Mouse (Mus musculus) limb, embryonic 15.5 days (tissue): ENCODE measurements around the gene Plce1. TPM values are rescaled to one million over a fixed set of nuclear protein-coding genes. Genes with fewer than 3 reads are reported as not detected.
"Not testable (repeated sequence)": the region's sequence is repeated elsewhere in the genome, so short reads cannot be mapped to it uniquely, and the experiment has no call there.

Experiments used
- ATAC-seq: fragments of 200-750 bp; cut with Nextera tagmentation; 2 replicates; pipeline ENCODE4 v1.8.0; 2017; ENCODE audit warnings: low read depth, moderate TSS enrichment; ENCODE audit not compliant: insufficient number of reproducible peaks, low FRiP score, low TSS enrichment
- H3K27ac ChIP-seq: fragments of 300-500 bp; sonication (generic); 2 replicates; pipeline ENCODE4 v1.5.1; 2015; ENCODE audit warnings: moderate library complexity, mild to moderate bottlenecking, inconsistent platforms
- H3K27me3 ChIP-seq: fragments of 300-500 bp; sonication (generic); 2 replicates; pipeline ENCODE4 v1.6.1; 2015; ENCODE audit warnings: inconsistent platforms
- H3K36me3 ChIP-seq: fragments of 300-500 bp; sonication (generic); 2 replicates; pipeline ENCODE4 v1.6.1; 2015; ENCODE audit warnings: inconsistent platforms
- H3K4me1 ChIP-seq: fragments of 300-500 bp; sonication (generic); 2 replicates; pipeline ENCODE4 v1.6.1; 2015; ENCODE audit warnings: inconsistent platforms
- H3K4me2 ChIP-seq: fragments of 300-500 bp; sonication (generic); 2 replicates; pipeline ENCODE4 v1.6.1; 2015; ENCODE audit warnings: mild to moderate bottlenecking, inconsistent platforms
- H3K4me3 ChIP-seq: fragments of 300-500 bp; sonication (generic); 2 replicates; pipeline ENCODE4 v1.5.1; 2015; ENCODE audit warnings: mild to moderate bottlenecking, inconsistent platforms
- H3K9ac ChIP-seq: fragments of 300-500 bp; sonication (generic); 2 replicates; pipeline ENCODE4 v1.6.1; 2015; ENCODE audit warnings: inconsistent platforms
- H3K9me3 ChIP-seq: fragments of 300-500 bp; sonication (generic); 2 replicates; pipeline ENCODE4 v1.6.1; 2016; ENCODE audit warnings: inconsistent platforms
- WGBS: fragments of 180-500 bp; shearing (Covaris S2); methylation state at CpG from one replicate; pipeline ENCODE4 v1.1.7; 2015; 5-methylcytosine and 5-hydroxymethylcytosine counted together
- polyA plus RNA-seq: library from polyadenylated mRNA; unstranded; fragments of >200 nt; fragmentation: Nextera tagmentation; extraction: Ambion mirVana; gene quantifications from 2 replicates; pipeline ENCODE4 v1.2.1, GENCODE M21; 2015

The Plce1 gene
- polyA plus RNA-seq, 1 experiment from 2014 or later = 8.2 TPM

DNA sequence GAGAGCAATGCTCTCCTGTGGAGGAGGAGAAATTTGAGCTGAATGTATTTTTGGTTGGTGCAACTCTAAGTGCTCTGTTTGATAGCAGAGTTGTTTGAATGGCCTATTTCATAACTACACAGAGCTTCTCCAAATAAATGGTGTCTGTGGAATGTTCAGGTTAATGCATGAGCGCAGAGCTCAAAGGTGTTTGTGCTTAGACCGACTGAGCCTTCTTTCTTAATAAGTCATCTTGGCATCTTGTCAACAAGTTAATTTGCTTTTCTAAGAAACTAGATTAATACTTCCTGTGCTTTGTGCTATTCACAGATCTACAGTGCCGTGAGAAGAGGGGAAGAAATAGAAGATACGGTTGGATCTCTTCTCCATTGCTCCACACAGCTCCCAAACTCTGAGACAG, 139.2 kb downstream of the Plce1 start:
- 71% methylated on average over 4 of the region's 4 CpGs for WGBS
- ATAC-seq = no peak
- H3K4me1 ChIP-seq = no peaks in the 10 kb centered on the region

DNA sequence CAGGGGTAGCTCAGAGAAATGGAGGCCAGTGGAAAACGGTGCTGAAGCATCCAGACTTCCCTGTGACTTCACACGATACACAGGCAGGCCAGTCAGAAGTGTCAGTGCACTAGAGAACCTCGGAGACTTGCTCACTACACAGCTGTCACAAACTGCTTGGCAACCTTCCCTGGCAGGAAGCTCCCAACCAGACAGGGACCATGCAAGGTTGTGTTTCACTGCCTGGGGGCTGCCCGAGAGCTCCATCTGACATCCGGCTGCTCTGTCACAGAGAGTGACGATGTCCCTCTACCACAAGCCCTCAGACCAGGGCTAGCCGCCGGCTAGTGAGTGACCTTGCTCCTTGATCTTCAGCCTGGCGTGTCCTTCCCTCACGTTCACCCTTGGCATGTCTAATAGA, 140.6 kb downstream of the Plce1 start:
- Histone ChIP-seq H3K4me1 (no peaks in the 10 kb centered on the region), H3K9me3 (no peaks in the 10 kb centered on the region), H3K4me2 (no peak overlapping the region), H3K27me3 (no peaks in the 10 kb centered on the region), H3K36me3 (no peaks in the 10 kb centered on the region), H3K27ac (no peak overlapping the region), H3K4me3 (no peak overlapping the region), H3K9ac (no peak overlapping the region)
- WGBS = 79% methylated on average over 10 of the region's 10 CpGs
- no peak for ATAC-seq

More for the DNA sequence above, 139.2 kb downstream of the Plce1 start:
- Histone ChIP-seq H3K36me3 (no peaks in the 10 kb centered on the region), H3K4me2 (no peak overlapping the region), H3K9me3 (no peaks in the 10 kb centered on the region), H3K4me3 (no peak overlapping the region), H3K27me3 (no peaks in the 10 kb centered on the region), H3K9ac (no peak overlapping the region), H3K27ac (no peak overlapping the region)

DNA sequence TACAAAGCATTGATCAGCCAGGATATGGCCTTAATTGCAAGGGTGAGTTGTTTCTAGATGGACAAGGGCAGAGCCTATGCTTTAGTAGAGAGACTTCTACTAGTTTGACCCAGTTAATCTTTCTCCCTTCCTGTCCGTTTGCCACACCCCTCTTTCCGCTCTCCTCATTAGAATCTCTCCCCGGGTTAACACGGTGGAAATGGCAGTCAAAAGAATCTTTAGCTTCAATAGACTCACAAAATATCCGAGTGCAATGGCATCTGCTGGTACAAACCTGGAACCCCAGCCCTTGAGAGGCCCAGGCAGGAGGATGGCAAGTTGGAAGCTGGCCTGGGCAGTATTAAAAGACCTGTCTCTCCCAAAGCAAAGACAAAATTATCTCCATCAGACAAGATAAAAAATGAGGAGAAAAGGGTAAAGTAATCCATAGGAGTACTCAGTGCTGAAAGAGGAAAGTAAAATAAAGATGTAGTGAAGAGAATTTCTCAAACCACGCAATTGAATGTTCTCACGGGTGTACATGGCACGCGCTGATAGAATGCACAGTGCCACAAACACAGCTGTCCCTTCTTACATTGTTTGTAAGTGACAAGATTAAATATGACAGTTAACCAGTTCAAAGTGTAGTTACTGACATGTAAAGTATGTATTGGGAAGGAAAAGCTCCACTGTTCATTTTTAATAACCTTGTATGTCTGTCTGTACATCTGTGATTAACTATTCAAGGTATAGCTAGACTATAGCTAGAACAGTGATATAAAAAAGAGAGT, 145.5 kb downstream of the Plce1 start:
- Histone ChIP-seq H3K4me1 (no peaks in the 10 kb centered on the region), H3K27me3 (no peaks in the 10 kb centered on the region), H3K36me3 (no peaks in the 10 kb centered on the region), H3K9ac (no peak overlapping the region), H3K27ac (no peak overlapping the region), H3K9me3 (no peaks in the 10 kb centered on the region), H3K4me2 (no peak overlapping the region), H3K4me3 (no peak overlapping the region)
- ATAC-seq = no peak
- WGBS = 80% methylated on average over 9 of the region's 9 CpGs

DNA sequence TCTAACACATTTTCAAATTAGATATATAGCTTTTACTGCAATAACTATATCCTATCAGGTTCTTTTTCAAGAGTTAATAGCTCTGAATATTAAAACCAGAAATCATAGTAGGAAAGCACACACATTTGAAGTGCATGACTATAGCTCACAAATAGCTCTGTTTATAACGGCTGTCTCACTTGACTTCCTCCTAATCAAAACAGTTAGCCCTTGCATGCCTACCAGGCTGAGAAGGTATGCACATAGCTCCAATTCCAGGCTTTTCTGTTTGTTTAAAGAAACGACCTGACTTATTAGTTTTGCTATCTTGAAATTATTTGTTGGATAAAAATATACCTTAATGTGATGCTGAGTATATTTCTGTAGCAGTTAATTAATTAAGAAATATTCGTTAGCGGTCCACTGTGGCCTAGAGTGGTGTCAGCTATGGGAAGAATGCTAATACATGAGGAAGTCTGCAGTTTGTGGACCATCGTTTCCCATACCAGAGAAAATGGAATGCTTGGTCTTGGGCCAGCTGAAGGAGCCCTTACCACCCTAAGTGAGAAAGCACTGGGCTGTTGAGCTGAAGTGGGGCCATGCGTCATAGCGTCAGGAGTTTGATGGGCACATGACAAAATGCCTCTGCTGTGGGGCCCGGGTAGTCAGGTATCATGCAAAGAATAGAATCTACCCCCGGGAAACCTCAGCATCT, 146.3 kb downstream of the Plce1 start:
- no peak for ATAC-seq
- 74% methylated on average over 9 of the region's 9 CpGs for WGBS
- Histone ChIP-seq H3K27ac (no peak overlapping the region), H3K36me3 (no peaks in the 10 kb centered on the region), H3K4me2 (no peak overlapping the region), H3K9me3 (no peaks in the 10 kb centered on the region), H3K9ac (no peak overlapping the region), H3K4me3 (no peak overlapping the region), H3K27me3 (no peaks in the 10 kb centered on the region), H3K4me1 (no peaks in the 10 kb centered on the region)

DNA sequence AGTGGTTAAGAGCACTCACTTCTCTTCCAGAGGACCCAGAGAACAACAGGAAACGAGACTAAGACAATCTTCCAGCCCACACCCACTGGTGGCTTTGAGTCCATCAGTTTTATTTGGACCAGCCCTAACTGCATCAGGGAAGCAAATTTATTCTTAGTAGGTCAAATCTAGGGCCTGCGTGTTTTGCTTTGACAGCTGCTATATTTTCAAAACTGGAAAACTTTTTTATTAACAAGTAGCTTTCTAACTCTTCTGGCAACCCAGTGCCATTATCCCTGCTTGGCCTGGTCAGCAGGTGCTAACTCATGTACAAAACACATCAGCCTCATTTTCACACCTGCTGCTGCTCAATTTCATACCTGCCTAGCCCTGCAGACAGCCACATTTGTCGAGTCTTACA, 151.3 kb downstream of the Plce1 start:
- ATAC-seq = no peak
- no peak overlapping the region for H3K27ac ChIP-seq
- H3K9me3 ChIP-seq = no peaks in the 10 kb centered on the region
- H3K9ac ChIP-seq = no peak overlapping the region
- no peaks in the 10 kb centered on the region for H3K27me3 ChIP-seq
- no peak overlapping the region for H3K4me3 ChIP-seq
- WGBS = 62% methylated on average over 3 of the region's 3 CpGs
- H3K36me3 ChIP-seq = no peaks in the 10 kb centered on the region
- no peak overlapping the region for H3K4me2 ChIP-seq
- H3K4me1 ChIP-seq = peaks cover 10% of the 10 kb centered on the region

DNA sequence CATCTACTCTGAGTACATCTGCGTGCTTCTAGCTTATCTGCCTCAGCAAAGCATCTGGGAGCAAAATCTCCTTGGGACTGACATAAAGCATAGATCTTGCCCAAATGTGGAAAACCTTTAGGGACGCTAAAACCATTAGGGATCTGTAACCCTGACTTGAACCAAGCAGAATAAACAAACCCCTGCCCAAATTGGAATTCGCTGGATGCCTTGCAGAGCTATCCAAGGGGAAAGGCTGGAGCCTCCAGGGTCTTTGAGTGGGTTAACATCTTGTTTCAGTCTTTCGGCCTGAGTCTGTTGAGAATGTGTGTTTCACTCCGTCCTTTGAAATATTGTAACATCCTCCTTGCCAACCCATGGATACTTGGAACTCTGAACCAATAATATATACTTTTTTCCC, 152.4 kb downstream of the Plce1 start:
- ATAC-seq = no peak
- Histone ChIP-seq H3K9me3 (no peaks in the 10 kb centered on the region), H3K4me1 (peaks cover 10% of the 10 kb centered on the region), H3K36me3 (no peaks in the 10 kb centered on the region), H3K9ac (no peak overlapping the region), H3K4me3 (no peak overlapping the region), H3K27me3 (no peaks in the 10 kb centered on the region), H3K27ac (no peak overlapping the region), H3K4me2 (no peak overlapping the region)
- WGBS = 38% methylated on average over 5 of the region's 5 CpGs

DNA sequence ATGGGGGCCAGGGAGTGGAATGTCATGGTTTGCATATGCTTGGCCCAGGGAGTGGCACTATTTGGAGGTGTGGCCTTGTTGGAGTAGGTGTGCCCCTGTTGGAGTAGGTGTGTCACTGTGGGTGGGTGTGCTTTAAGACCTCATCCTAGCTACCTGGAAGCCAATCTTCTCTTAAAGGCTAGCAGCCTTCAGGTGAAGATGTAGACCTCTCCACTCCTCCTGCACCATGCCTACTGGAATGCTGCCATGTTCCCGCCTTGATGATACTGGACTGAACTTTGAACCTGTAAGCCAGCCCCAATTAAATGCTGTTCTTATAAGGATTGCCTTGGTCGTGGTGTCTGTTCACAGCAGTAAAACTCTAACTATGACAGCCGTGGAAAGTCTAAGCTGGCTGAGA, 158.1 kb downstream of the Plce1 start:
- no peaks in the 10 kb centered on the region for H3K36me3 ChIP-seq
- ATAC-seq = no peak

DNA sequence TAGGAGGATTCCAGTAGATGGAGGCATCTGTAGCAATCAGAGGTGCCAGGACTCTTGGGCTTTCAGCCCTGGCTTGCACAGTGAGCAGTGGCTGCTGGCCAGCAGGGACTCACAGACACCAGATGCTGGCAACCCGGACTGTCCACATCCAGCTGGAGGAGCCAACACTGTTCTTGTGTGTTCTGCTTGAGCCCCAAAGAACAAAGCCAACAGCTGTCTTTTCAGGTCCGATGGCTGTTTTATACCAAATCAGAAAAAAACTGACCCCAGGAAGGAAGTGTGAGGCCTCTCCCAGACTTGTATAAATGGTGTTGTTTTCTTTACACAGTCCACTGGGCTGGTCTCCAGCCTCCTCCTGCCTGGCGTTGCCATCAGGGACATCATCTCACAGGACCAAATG, 158.9 kb downstream of the Plce1 start:
- WGBS = 64% methylated on average over 3 of the region's 3 CpGs
- Histone ChIP-seq H3K4me1 (no peaks in the 10 kb centered on the region), H3K36me3 (no peaks in the 10 kb centered on the region), H3K4me2 (no peak overlapping the region), H3K9me3 (no peaks in the 10 kb centered on the region), H3K27ac (no peak overlapping the region; the same call in 1 of the 2 replicates), H3K9ac (no peak overlapping the region), H3K4me3 (no peak overlapping the region), H3K27me3 (no peaks in the 10 kb centered on the region)
- ATAC-seq = no peak

More for the DNA sequence above, 158.1 kb downstream of the Plce1 start:
- H3K27me3 ChIP-seq = no peaks in the 10 kb centered on the region
- 84% methylated on average over 3 of the region's 3 CpGs for WGBS
- no peak overlapping the region for H3K9ac ChIP-seq
- no peak overlapping the region for H3K4me3 ChIP-seq
- no peaks in the 10 kb centered on the region for H3K9me3 ChIP-seq
- H3K27ac ChIP-seq = no peak overlapping the region
- H3K4me2 ChIP-seq = no peak overlapping the region
- no peaks in the 10 kb centered on the region for H3K4me1 ChIP-seq

DNA sequence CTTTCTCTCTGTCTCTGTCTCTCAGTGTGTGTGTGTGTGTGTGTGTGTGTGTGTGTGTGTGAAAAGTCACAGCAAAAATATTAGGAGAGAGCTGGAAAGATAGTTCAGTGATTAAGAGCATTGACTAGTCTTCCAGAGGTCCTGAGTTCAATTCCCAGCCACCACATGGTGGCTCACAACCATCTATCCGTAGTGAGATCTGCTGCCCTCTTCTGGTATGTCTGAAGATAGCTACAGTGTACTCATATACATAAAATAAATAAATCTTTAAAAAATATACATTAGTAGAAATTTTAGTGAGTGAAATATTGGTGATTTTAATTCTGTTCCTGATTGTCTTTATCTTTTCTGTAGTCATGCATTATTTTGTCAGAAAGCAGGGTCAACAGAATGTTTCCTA, 161.6 kb downstream of the Plce1 start:
- H3K36me3 ChIP-seq, H3K4me3 ChIP-seq, H3K9me3 ChIP-seq, H3K4me2 ChIP-seq, H3K4me1 ChIP-seq, ATAC-seq, H3K27ac ChIP-seq, H3K9ac ChIP-seq, H3K27me3 ChIP-seq: not testable (repeated sequence)
- 60% methylated on average over 1 of the region's 1 CpGs for WGBS

DNA sequence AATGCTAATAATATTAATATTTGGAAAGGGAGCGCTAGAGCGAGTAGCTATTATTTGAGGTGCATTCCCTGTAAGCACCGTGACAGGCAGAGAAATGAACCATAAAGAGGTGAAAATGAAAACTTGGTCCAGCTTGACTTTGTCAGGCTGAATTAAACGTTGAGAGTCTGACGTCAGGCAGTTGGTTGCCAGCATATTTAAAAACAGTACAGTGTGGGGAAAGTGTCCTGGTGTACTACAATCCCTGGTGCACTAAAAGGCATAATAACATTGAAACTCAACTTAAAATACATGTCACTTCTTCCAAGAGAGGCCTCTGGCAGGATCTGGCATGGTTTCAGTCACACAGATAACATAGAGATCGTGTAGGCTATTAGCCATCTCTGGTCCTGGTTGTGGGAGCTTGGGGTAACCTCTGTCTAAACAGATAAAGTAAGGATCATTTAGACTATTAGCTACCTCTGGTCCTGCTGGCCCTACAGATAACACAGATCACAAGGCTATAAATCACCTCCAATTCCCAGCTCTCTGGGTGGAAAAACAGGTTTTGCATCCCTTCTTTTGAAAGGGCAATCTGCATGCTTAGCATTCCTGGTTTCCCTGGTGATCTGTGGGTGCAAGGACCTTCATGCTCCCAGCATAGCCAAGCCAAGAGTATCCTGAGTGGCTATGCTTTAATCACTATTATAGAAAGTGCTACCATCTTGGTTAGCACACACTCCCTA, 164.1 kb downstream of the Plce1 start:
- Histone ChIP-seq H3K27ac (no peak overlapping the region; the same call in 1 of the 2 replicates), H3K4me3 (no peak overlapping the region), H3K4me1 (0 out of 2 replicates have a peak, but pooled peaks cover 2% of the 10 kb centered on the region), H3K4me2 (no peak overlapping the region), H3K9me3 (no peaks in the 10 kb centered on the region), H3K27me3 (no peaks in the 10 kb centered on the region), H3K9ac (no peak overlapping the region), H3K36me3 (no peaks in the 10 kb centered on the region)
- 39% methylated on average over 6 of the region's 6 CpGs for WGBS
- no peak for ATAC-seq

DNA sequence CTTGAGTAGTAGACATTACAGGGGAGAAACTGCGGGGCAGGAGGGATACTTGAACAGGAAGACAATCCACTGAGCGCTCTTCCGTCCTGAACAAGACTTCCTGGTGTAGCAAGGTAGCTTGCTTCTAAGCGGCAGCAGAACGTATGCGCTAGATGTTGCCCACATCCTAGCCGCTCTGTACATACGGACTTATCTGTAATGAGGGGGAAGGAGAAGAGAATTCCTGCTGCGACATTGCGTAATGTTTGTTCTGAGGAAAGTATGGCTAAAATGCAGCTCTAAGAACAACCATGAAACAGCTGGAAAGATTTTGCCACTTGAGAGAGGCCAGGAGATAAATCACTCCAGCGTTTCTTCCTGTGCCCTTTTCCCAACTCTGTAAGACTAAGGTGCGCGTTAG, 177.1 kb downstream of the Plce1 start:
- no peak for ATAC-seq
- Histone ChIP-seq H3K9ac (no peak overlapping the region), H3K4me2 (no peak overlapping the region), H3K4me1 (no peaks in the 10 kb centered on the region), H3K9me3 (no peaks in the 10 kb centered on the region), H3K27me3 (no peaks in the 10 kb centered on the region), H3K4me3 (no peak overlapping the region), H3K36me3 (no peaks in the 10 kb centered on the region), H3K27ac (no peak overlapping the region)
- 71% methylated on average over 13 of the region's 13 CpGs for WGBS

DNA sequence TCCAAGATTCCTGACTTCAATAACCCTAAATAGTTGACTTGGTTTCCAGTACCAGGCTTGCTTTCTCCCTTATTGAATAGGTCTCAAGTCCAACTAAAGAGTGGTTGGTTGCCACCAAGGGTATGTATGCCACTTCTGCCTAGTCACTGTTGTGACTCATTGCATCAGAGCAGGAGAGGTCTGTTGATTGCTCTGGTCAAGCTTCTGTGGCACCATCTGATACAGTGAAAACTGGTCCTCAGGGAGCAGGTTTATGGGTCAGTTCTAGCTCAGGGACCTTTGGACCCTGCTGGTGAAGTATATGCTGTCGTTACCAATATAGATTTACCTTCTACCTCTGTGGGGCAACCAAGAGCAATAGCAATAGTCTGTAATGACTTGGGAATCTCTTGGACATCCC, 184.5 kb downstream of the Plce1 start:
- no peaks in the 10 kb centered on the region for H3K27me3 ChIP-seq
- H3K4me2 ChIP-seq = no peak overlapping the region
- H3K4me3 ChIP-seq = no peak overlapping the region
- no peak overlapping the region for H3K27ac ChIP-seq
- H3K9me3 ChIP-seq = no peaks in the 10 kb centered on the region
- no peaks in the 10 kb centered on the region for H3K36me3 ChIP-seq
- WGBS = 80% methylated on average over 1 of the region's 1 CpGs
- H3K4me1 ChIP-seq = no peaks in the 10 kb centered on the region
- ATAC-seq = no peak
- H3K9ac ChIP-seq = no peak overlapping the region
